Mouse (Mus musculus) myocyte (in vitro differentiated cells): Measurements from ENCODE around the gene Ctsl.

Experiments used
- E2F4 ChIP-seq: IDR thresholded peaks from one replicate; pipeline ENCODE4 v1.6.1; 2011; ENCODE audit warnings: mild to moderate bottlenecking, control low read depth, moderate library complexity; ENCODE audit not compliant: insufficient read depth
- MAX ChIP-seq: IDR thresholded peaks from one replicate; pipeline ENCODE4 v1.6.1; 2011; ENCODE audit warnings: low read depth, mild to moderate bottlenecking, control low read depth
- MYOD1 ChIP-seq, 3 experiments: IDR thresholded peaks; one replicate each; pipeline ENCODE4 v1.6.1; 2011; ENCODE audit warnings: control low read depth in 2 of 3, low read depth in 2 of 3, mild to moderate bottlenecking in 2 of 3, moderate library complexity in 1 of 3; ENCODE audit not compliant: insufficient read length in 2 of 3, control insufficient read depth in 1 of 3
- MYOG ChIP-seq, 3 experiments: IDR thresholded peaks; one replicate each; pipeline ENCODE4 v1.6.1; 2011; ENCODE audit warnings: control low read depth in 2 of 3, low read depth in 2 of 3, mild to moderate bottlenecking in 2 of 3; ENCODE audit not compliant: insufficient read length in 2 of 3, control insufficient read depth in 1 of 3, insufficient read depth in 1 of 3
- POLR2A ChIP-seq: IDR thresholded peaks from one replicate; pipeline ENCODE4 v1.6.1; 2011; ENCODE audit warnings: low read depth, mild to moderate bottlenecking, control low read depth, moderate library complexity; ENCODE audit not compliant: insufficient read length
- REST ChIP-seq: IDR thresholded peaks from one replicate; pipeline ENCODE4 v1.6.1; 2011; ENCODE audit warnings: mild to moderate bottlenecking, control low read depth, moderate library complexity; ENCODE audit not compliant: insufficient read depth, insufficient read length
- TCF12 ChIP-seq: IDR thresholded peaks from one replicate; pipeline ENCODE4 v1.6.1; 2011; ENCODE audit warnings: mild to moderate bottlenecking, control low read depth; ENCODE audit not compliant: poor library complexity, insufficient read depth, severe bottlenecking
- TCF3 ChIP-seq: IDR thresholded peaks from one replicate; pipeline ENCODE4 v1.6.1; 2011; ENCODE audit warnings: low read depth, control low read depth; ENCODE audit not compliant: insufficient read length

GRCm38 (mm10) chr13:64362139-64362538, 8.6 kb downstream of the Ctsl start:
- TF ChIP-seq E2F4 (no peak), TCF12 (no peak), POLR2A (no peak), MAX (no peak), MYOD1 (IDR thresholded peaks at IDR 0.05; ENCODE audit: control insufficient read depth in 1 of 3, insufficient read length in 2 of 3, low read depth in 2 of 3) (no peak), TCF3 (no peak), REST (no peak), MYOG (IDR thresholded peaks at IDR 0.05; ENCODE audit: control insufficient read depth in 1 of 3, insufficient read depth in 1 of 3, insufficient read length in 2 of 3, low read depth in 2 of 3) (no peak)
